Mouse (Mus musculus) heart, embryonic 14.5 days (tissue): ENCODE results near the gene Gm39566. TPM values are rescaled to one million over a fixed set of nuclear protein-coding genes. Genes with fewer than 3 reads are reported as not detected.
A peak's percentile ranks its signal among the peaks of the same experiment; 100 is the strongest.

Source experiments
- ATAC-seq: fragments of 200-750 bp; cut with Nextera tagmentation; 2 replicates; pipeline ENCODE4 v1.8.0; 2017; ENCODE audit warnings: low read depth, moderate TSS enrichment; ENCODE audit not compliant: insufficient number of reproducible peaks, insufficient read depth, low FRiP score
- H3K27ac ChIP-seq, 2 experiments: fragments of 200-500 bp in 1 of 2; fragments of 300-500 bp in 1 of 2; sonication (generic) in 1 of 2; replicated peaks in 1 of 2; 2 replicates each; pipeline ENCODE4 v1.5.1; 2012 to 2014; ENCODE audit warnings: low read depth in 2 of 2, low read length in 2 of 2, control low read depth in 1 of 2, mild to moderate bottlenecking in 1 of 2, mixed read lengths in 1 of 2; ENCODE audit not compliant: control insufficient read depth in 1 of 2, insufficient read depth in 1 of 2
- H3K27me3 ChIP-seq: fragments of 300-500 bp; sonication (generic); 2 replicates; pipeline ENCODE4 v1.6.1; 2014; ENCODE audit warnings: mild to moderate bottlenecking, low read length, control low read depth; ENCODE audit not compliant: control insufficient read depth, insufficient read depth
- H3K36me3 ChIP-seq: fragments of 300-500 bp; sonication (generic); 2 replicates; pipeline ENCODE4 v1.6.1; 2014; ENCODE audit warnings: mild to moderate bottlenecking, control low read depth, low read length, mixed read lengths; ENCODE audit not compliant: control insufficient read depth, insufficient read depth
- H3K4me1 ChIP-seq, 2 experiments: fragments of 200-500 bp in 1 of 2; fragments of 300-500 bp in 1 of 2; sonication (generic) in 1 of 2; 2 replicates each; pipeline ENCODE4 v1.6.1; 2012 to 2014; ENCODE audit warnings: low read length in 2 of 2, control low read depth in 1 of 2, mixed read lengths in 1 of 2; ENCODE audit not compliant: control insufficient read depth in 2 of 2, insufficient read depth in 2 of 2
- H3K4me2 ChIP-seq: fragments of 300-500 bp; sonication (generic); 2 replicates; pipeline ENCODE4 v1.6.1; 2014; ENCODE audit warnings: mild to moderate bottlenecking, low read length
- H3K4me3 ChIP-seq, 2 experiments: fragments of 200-500 bp in 1 of 2; fragments of 300-500 bp in 1 of 2; sonication (generic) in 1 of 2; 2 replicates each; pipeline ENCODE4 v1.5.1; 2012 to 2014; ENCODE audit warnings: low read length in 2 of 2, mild to moderate bottlenecking in 2 of 2, control low read depth in 1 of 2, low read depth in 1 of 2, moderate library complexity in 1 of 2; ENCODE audit not compliant: control insufficient read depth in 1 of 2, insufficient read depth in 1 of 2
- H3K9ac ChIP-seq: fragments of 300-500 bp; sonication (generic); 2 replicates; pipeline ENCODE4 v1.6.1; 2014; ENCODE audit warnings: mild to moderate bottlenecking, low read length
- H3K9me3 ChIP-seq: fragments of 300-500 bp; sonication (generic); 2 replicates; pipeline ENCODE4 v1.6.1; 2016; ENCODE audit warnings: low read length, control low read depth; ENCODE audit not compliant: control insufficient read depth
- WGBS: fragments of 180-500 bp; shearing (Covaris S2); extraction: QIAGEN DNeasy Blood & Tissue Kit; methylation state at CpG from one replicate; pipeline ENCODE4 v1.1.7; 2014; 5-methylcytosine and 5-hydroxymethylcytosine counted together
- polyA plus RNA-seq: library from polyadenylated mRNA; unstranded; fragments of >200 nt; fragmentation: Nextera tagmentation; extraction: Ambion mirVana; gene quantifications from 2 replicates; pipeline ENCODE4 v1.2.1, GENCODE M21; 2014

Gm39566 gene
- polyA plus RNA-seq, 1 experiment from 2014 or later = not detected

GRCm38 (mm10) chr11:69850754-69851153 lies 35.7 kb upstream of the Gm39566 start:
- Histone ChIP-seq H3K27me3 (no peaks in the 10 kb centered on the region), H3K4me1 (peaks cover 15 to 18% of the 10 kb centered on the region in 2 experiments), H3K9ac (no peak overlapping the region), H3K36me3 (peaks cover 42% of the 10 kb centered on the region), H3K4me3 (no peak overlapping the region), H3K9me3 (no peaks in the 10 kb centered on the region), H3K4me2 (no peak overlapping the region), H3K27ac (no peak overlapping the region)
- 74% methylated on average over 8 of the region's 8 CpGs for WGBS
- no peak for ATAC-seq

GRCm38 (mm10) chr11:69849884-69850283 lies 34.8 kb upstream of the Gm39566 start:
- H3K27ac ChIP-seq = 0 out of 4 replicates have a peak overlapping the region, but pooled peaks of 1 of the 2 experiments have one; percentile 24
- no peak overlapping the region for H3K4me3 ChIP-seq
- no peaks in the 10 kb centered on the region for H3K9me3 ChIP-seq
- peaks cover 16 to 23% of the 10 kb centered on the region in 2 experiments for H3K4me1 ChIP-seq
- H3K9ac ChIP-seq = no peak overlapping the region
- peaks cover 42% of the 10 kb centered on the region for H3K36me3 ChIP-seq
- H3K4me2 ChIP-seq = no peak overlapping the region
- 93% methylated on average over 15 of the region's 15 CpGs for WGBS
- H3K27me3 ChIP-seq = no peaks in the 10 kb centered on the region
- no peak for ATAC-seq

GRCm38 (mm10) chr11:69849128-69849527 lies 34.0 kb upstream of the Gm39566 start:
- no peaks in the 10 kb centered on the region for H3K27me3 ChIP-seq
- H3K4me2 ChIP-seq = no peak overlapping the region
- H3K4me1 ChIP-seq = peaks cover 14 to 23% of the 10 kb centered on the region in 2 experiments
- H3K36me3 ChIP-seq = peaks cover 42% of the 10 kb centered on the region
- H3K9me3 ChIP-seq = no peaks in the 10 kb centered on the region
- whole genome bisulfite sequencing = 73% methylated on average over 9 of the region's 9 CpGs
- H3K27ac ChIP-seq = peak overlapping the region; percentile 12 to 30; a peak in 2 of 4 replicates
- no peak for ATAC-seq
- no peak overlapping the region for H3K4me3 ChIP-seq
- no peak overlapping the region for H3K9ac ChIP-seq

GRCm38 (mm10) chr11:69848021-69848420 lies 32.9 kb upstream of the Gm39566 start:
- Histone ChIP-seq H3K4me2 (peak overlapping the region; percentile 89), H3K4me1 (peaks cover 14 to 19% of the 10 kb centered on the region in 2 experiments), H3K9me3 (no peaks in the 10 kb centered on the region), H3K27ac (no peak overlapping the region), H3K9ac (no peak overlapping the region), H3K27me3 (no peaks in the 10 kb centered on the region), H3K4me3 (peak overlapping the region in 1 of 2 experiments; percentile 84; a peak in 1 of 4 replicates), H3K36me3 (peaks cover 42% of the 10 kb centered on the region)
- no peak for ATAC-seq
- WGBS = 94% methylated on average over 6 of the region's 6 CpGs

- ATAC-seq = peak; percentile 24
- Histone ChIP-seq H3K27me3 (no peaks in the 10 kb centered on the region), H3K9me3 (no peaks in the 10 kb centered on the region), H3K36me3 (peaks cover 42% of the 10 kb centered on the region), H3K27ac (peak overlapping the region; percentile 23 to 95; a peak in 3 of 4 replicates), H3K4me3 (peak overlapping the region; percentile 57 to 84), H3K4me2 (peak overlapping the region; percentile 89), H3K4me1 (peaks cover 14 to 19% of the 10 kb centered on the region in 2 experiments), H3K9ac (peak overlapping the region; percentile 95)
- 11% methylated on average over 37 of the region's 37 CpGs for WGBS
These were observed 31.9 kb upstream of the Gm39566 start for GRCm38 (mm10) chr11:69846738-69847688.

- Histone ChIP-seq H3K27me3 (no peaks in the 10 kb centered on the region), H3K4me3 (peak within 1 kb of the TSS; percentile 57 to 84), H3K4me1 (peaks cover 14 to 19% of the 10 kb centered on the region in 2 experiments), H3K27ac (peak within 1 kb of the TSS; percentile 87 to 95), H3K9me3 (no peaks in the 10 kb centered on the region), H3K4me2 (peak within 1 kb of the TSS; percentile 89), H3K36me3 (peaks cover 35% of the 10 kb centered on the region), H3K9ac (peak within 1 kb of the TSS; percentile 95)
- WGBS = under 1% methylated on average over 37 of the region's 38 CpGs
- peak; percentile 92 for ATAC-seq
These were observed 31.1 kb upstream of the Gm39566 start, which contains the start of gene Plscr3 for GRCm38 (mm10) chr11:69846198-69846680. Gene Plscr3 (plus strand): TSS chr11:69846376.

GRCm38 (mm10) chr11:69838714-69839104 lies 23.6 kb upstream of the Gm39566 start:
- Histone ChIP-seq H3K27me3 (peaks cover 33% of the 10 kb centered on the region), H3K9ac (peak overlapping the region; percentile 79), H3K9me3 (no peaks in the 10 kb centered on the region), H3K4me3 (peak overlapping the region; percentile 67 to 73), H3K4me2 (peak overlapping the region; percentile 89), H3K36me3 (no peaks in the 10 kb centered on the region), H3K27ac (peak overlapping the region; percentile 67 to 83), H3K4me1 (peaks cover 3 to 20% of the 10 kb centered on the region in 2 experiments; a peak in 3 of 4 replicates)
- WGBS = under 1% methylated on average over 7 of the region's 7 CpGs
- no peak for ATAC-seq
